Mouse (Mus musculus) CH12.LX (cell line): Measurements from ENCODE around the gene Arid5b. TPM values are rescaled to one million over a fixed set of nuclear protein-coding genes. Genes with fewer than 3 reads are reported as not detected.
A peak's percentile ranks its signal among the peaks of the same experiment; 100 is the strongest.

Experiments used
- DNase-seq: peaks from one replicate; pipeline ENCODE4 v3.0.0-alpha.2; 2013; ENCODE audit errors: extremely low read depth
- H3K27ac ChIP-seq: 2 replicates; pipeline ENCODE4 v1.5.1; 2012; ENCODE audit warnings: low read depth, mild to moderate bottlenecking, control low read depth, moderate library complexity; ENCODE audit not compliant: insufficient read depth
- H3K27me3 ChIP-seq: replicated peaks from 2 replicates; pipeline ENCODE3; 2012; ENCODE audit warnings: inconsistent platforms
- H3K36me3 ChIP-seq, 2 experiments: replicated peaks in 1 of 2; 2 replicates each; pipeline versions ENCODE3 to v1.6.1; 2012; ENCODE audit warnings: inconsistent platforms in 1 of 2, low read length in 1 of 2, mild to moderate bottlenecking in 1 of 2, mixed read lengths in 1 of 2, moderate library complexity in 1 of 2; ENCODE audit not compliant: control insufficient read depth in 1 of 2, insufficient read depth in 1 of 2
- H3K4me1 ChIP-seq, 2 experiments: 2 replicates each; pipeline ENCODE4 v1.6.1; 2012; ENCODE audit warnings: inconsistent platforms in 1 of 2, moderate library complexity in 1 of 2; ENCODE audit not compliant: insufficient read depth in 2 of 2, control insufficient read depth in 1 of 2
- H3K4me2 ChIP-seq: 2 replicates; pipeline ENCODE4 v1.6.1; 2012; ENCODE audit warnings: low read depth, mild to moderate bottlenecking, control low read depth; ENCODE audit not compliant: poor library complexity, insufficient read depth, severe bottlenecking
- H3K4me3 ChIP-seq, 3 experiments: fragments of 150-350 bp in 1 of 3; sonication (generic) in 1 of 3; replicated peaks in 1 of 3; 2 replicates each; pipeline versions ENCODE3 to v1.5.1; 2011 to 2012; ENCODE audit warnings: low read depth in 2 of 3, low read length in 2 of 3, mild to moderate bottlenecking in 2 of 3, moderate library complexity in 2 of 3, control low read depth in 1 of 3, improper control_type of control experiment in 1 of 3, inconsistent platforms in 1 of 3, mixed read lengths in 1 of 3; ENCODE audit not compliant: poor library complexity in 1 of 3
- H3K79me2 ChIP-seq: replicated peaks from 2 replicates; pipeline ENCODE4 v1.6.1; 2012; ENCODE audit warnings: mild to moderate bottlenecking, moderate library complexity; ENCODE audit not compliant: control insufficient read depth, poor library complexity, insufficient read depth, severe bottlenecking; ENCODE audit errors: extremely low read depth
- H3K9ac ChIP-seq: 2 replicates; pipeline ENCODE4 v1.6.1; 2012; ENCODE audit warnings: low read depth, mild to moderate bottlenecking, control low read depth, moderate library complexity; ENCODE audit not compliant: insufficient read depth
- H3K9me3 ChIP-seq: replicated peaks from 2 replicates; pipeline ENCODE3; 2012; ENCODE audit warnings: low read length, inconsistent platforms, mixed read lengths
- BHLHE40 ChIP-seq: IDR thresholded peaks from 2 replicates; pipeline ENCODE4 v1.6.1; 2011; ENCODE audit warnings: mild to moderate bottlenecking, low read depth, low read length, improper control_type of control experiment
- CHD1 ChIP-seq: IDR thresholded peaks from 2 replicates; pipeline ENCODE4 v1.6.1; 2012; ENCODE audit warnings: low read depth, low read length, improper control_type of control experiment, inconsistent platforms
- CHD2 ChIP-seq: IDR thresholded peaks from 2 replicates; pipeline ENCODE4 v1.6.1; 2011; ENCODE audit warnings: low read length, improper control_type of control experiment
- E2F4 ChIP-seq: IDR thresholded peaks from 2 replicates; pipeline ENCODE4 v1.6.1; 2011; ENCODE audit warnings: low read depth, low read length, improper control_type of control experiment; ENCODE audit not compliant: insufficient replicate concordance
- EP300 ChIP-seq: IDR thresholded peaks from 2 replicates; pipeline ENCODE4 v1.6.1; 2011; ENCODE audit warnings: low read length, improper control_type of control experiment
- ETS1 ChIP-seq: conservative IDR thresholded peaks from 2 replicates; pipeline ENCODE4 v1.6.1; 2012; ENCODE audit warnings: low read depth, mild to moderate bottlenecking, inconsistent platforms, low read length, improper control_type of control experiment, moderate library complexity
- IRF4 ChIP-seq: IDR thresholded peaks from 2 replicates; pipeline ENCODE4 v1.6.1; 2014; ENCODE audit warnings: low read depth, mild to moderate bottlenecking, inconsistent platforms, low read length, improper control_type of control experiment
- JUN ChIP-seq: IDR thresholded peaks from 2 replicates; pipeline ENCODE4 v1.6.1; 2011; ENCODE audit warnings: low read depth, mild to moderate bottlenecking, low read length, improper control_type of control experiment, moderate library complexity; ENCODE audit not compliant: insufficient read depth
- JUND ChIP-seq: conservative IDR thresholded peaks from 2 replicates; pipeline ENCODE4 v1.6.1; 2011; ENCODE audit warnings: low read depth, low read length, improper control_type of control experiment
- MAFK ChIP-seq: IDR thresholded peaks from 2 replicates; pipeline ENCODE4 v1.6.1; 2011; ENCODE audit warnings: low read length, improper control_type of control experiment; ENCODE audit not compliant: insufficient replicate concordance
- MAX ChIP-seq: IDR thresholded peaks from 2 replicates; pipeline ENCODE4 v1.6.1; 2011; ENCODE audit warnings: low read length, improper control_type of control experiment
- MAZ ChIP-seq: IDR thresholded peaks from 2 replicates; pipeline ENCODE4 v1.6.1; 2012; ENCODE audit warnings: low read depth, mild to moderate bottlenecking, inconsistent platforms, low read length, improper control_type of control experiment, moderate library complexity
- MEF2A ChIP-seq: IDR thresholded peaks from 2 replicates; pipeline ENCODE4 v1.6.1; 2014; ENCODE audit warnings: low read depth, mild to moderate bottlenecking, inconsistent platforms, low read length, improper control_type of control experiment, borderline replicate concordance
- MXI1 ChIP-seq: IDR thresholded peaks from 2 replicates; pipeline ENCODE4 v1.6.1; 2011; ENCODE audit warnings: mild to moderate bottlenecking, low read depth, low read length, improper control_type of control experiment
- MYC ChIP-seq: IDR thresholded peaks from 2 replicates; pipeline ENCODE4 v1.6.1; 2011; ENCODE audit warnings: low read depth, mild to moderate bottlenecking, improper control_type of control experiment, low read length
- POLR2A ChIP-seq: IDR thresholded peaks from 2 replicates; pipeline ENCODE4 v1.6.1; 2011; ENCODE audit warnings: low read depth, mild to moderate bottlenecking, improper control_type of control experiment, low read length
- UBTF ChIP-seq: IDR thresholded peaks from 2 replicates; pipeline ENCODE4 v1.6.1; 2012; ENCODE audit warnings: low read depth, mild to moderate bottlenecking, inconsistent platforms, low read length, improper control_type of control experiment, moderate library complexity
- USF1 ChIP-seq: IDR thresholded peaks from 2 replicates; pipeline ENCODE4 v1.6.1; 2014; ENCODE audit warnings: low read depth, mild to moderate bottlenecking, inconsistent platforms, low read length, improper control_type of control experiment
- USF2 ChIP-seq: conservative IDR thresholded peaks from 2 replicates; pipeline ENCODE4 v1.6.1; 2011; ENCODE audit warnings: low read depth, low read length, improper control_type of control experiment
- ZKSCAN1 ChIP-seq: IDR thresholded peaks from 2 replicates; pipeline ENCODE4 v1.6.1; 2012; ENCODE audit warnings: low read depth, inconsistent platforms, low read length, improper control_type of control experiment, borderline replicate concordance
- ZNF384 ChIP-seq: IDR thresholded peaks from 2 replicates; pipeline ENCODE4 v1.6.1; 2012; ENCODE audit warnings: low read depth, low read length, improper control_type of control experiment, inconsistent platforms
- dilution Hi-C: fragments of 300-500 bp; cut with MboI; formaldehyde crosslinking; loops from 2 replicates; pipeline ENCODE4 v1.14.3; 2020; ENCODE audit warnings: low sequenced_read_pairs; ENCODE audit not compliant: extremely low pct_unique_long_range_greater_than_20kb, extremely low pct_ligation_motif_present
- in situ Hi-C: fragments of 300-500 bp; cut with MboI; formaldehyde crosslinking; loops from 3 replicates; pipeline ENCODE4 v1.14.3; 2019; ENCODE audit warnings: low sequenced_read_pairs, low pct_ligation_motif_present, low pct_unique_long_range_greater_than_20kb, mixed read lengths
- polyA plus RNA-seq: library from polyadenylated mRNA; unstranded; fragments of >175 nt; gene quantifications from 2 replicates; pipeline ENCODE4 v1.2.1, GENCODE M21; 2012; ENCODE audit warnings: low read depth; ENCODE audit not compliant: insufficient read length
- total RNA-seq, 2 experiments: library from RNA; depleted of rRNA; stranded (reverse); fragments of 300-350 nt in 1 of 2; fragments of >200 nt in 1 of 2; gene quantifications; 2 replicates each; pipeline ENCODE4 v1.2.3; 2012 to 2014

Arid5b gene
- total and polyA plus RNA-seq, 3 experiments: 1.1 to 2.6 (median 1.8) TPM

- peaks cover 2 to 25% of the 10 kb centered on the region in 2 experiments; a peak in 2 of 4 replicates for H3K4me1 ChIP-seq
- in situ Hi-C loops: no loop called here
- no peak for DNase-seq
- H3K4me3 ChIP-seq: no peak overlapping the region
- H3K9me3 ChIP-seq: no peaks in the 10 kb centered on the region
- H3K36me3 ChIP-seq: peaks cover 0 to 4% of the 10 kb centered on the region in 2 experiments
- no peaks in the 10 kb centered on the region for H3K27me3 ChIP-seq
- no peaks in the 10 kb centered on the region for H3K79me2 ChIP-seq
- no peak overlapping the region for H3K9ac ChIP-seq
- no peak overlapping the region for H3K4me2 ChIP-seq
- dilution Hi-C loops: no loop called here
- no peak overlapping the region for H3K27ac ChIP-seq
- no peak for TF ChIP-seq ETS1
- no peak for TF ChIP-seq ZNF384
- TF ChIP-seq MEF2A: no peak
- TF ChIP-seq JUND: no peak
- TF ChIP-seq MYC: no peak
- TF ChIP-seq USF2: no peak
Measured at GRCm38 (mm10) chr10:68193561-68193960, 85.0 kb downstream of the Arid5b start.

- H3K4me3 ChIP-seq: no peak overlapping the region
- peak overlapping the region; percentile 64 for H3K4me2 ChIP-seq
Measured at GRCm38 (mm10) chr10:68192824-68193255, 85.7 kb downstream of the Arid5b start.

More at GRCm38 (mm10) chr10:68192824-68193255, 85.7 kb downstream of the Arid5b start:
- Histone ChIP-seq H3K4me1 (peaks cover 2 to 25% of the 10 kb centered on the region in 2 experiments; a peak in 2 of 4 replicates), H3K27me3 (no peaks in the 10 kb centered on the region), H3K9ac (no peak overlapping the region; the same call in 1 of the 2 replicates)
- in situ Hi-C loops: no loop called here
- TF ChIP-seq MAZ (0 out of 2 replicates have a peak, but pooled peaks have one; percentile 14), JUN (no peak), E2F4 (no peak), ZNF384 (no peak), CHD1 (no peak), MAFK (no peak), BHLHE40 (0 out of 2 replicates have a peak, but pooled peaks have one; percentile 30), UBTF (no peak), ZKSCAN1 (no peak), MAX (no peak), ETS1 (no peak), IRF4 (0 out of 2 replicates have a peak, but pooled peaks have one; percentile 12), MXI1 (no peak), USF2 (peak; percentile 21; the same call in 1 of the 2 replicates), USF1 (peak; percentile 52; the same call in 1 of the 2 replicates), CHD2 (no peak), POLR2A (no peak), EP300 (no peak)
- TF ChIP-seq, all 38 proteins: peak for 5
- DNase-seq: no peak
- Histone ChIP-seq H3K27ac (no peak overlapping the region), H3K36me3 (peaks cover 0 to 5% of the 10 kb centered on the region in 2 experiments), H3K79me2 (no peaks in the 10 kb centered on the region), H3K9me3 (no peaks in the 10 kb centered on the region)
- dilution Hi-C loops: no loop called here
